ENCODE assay signal across 8 mouse cellular contexts in the genomic region with DNA sequence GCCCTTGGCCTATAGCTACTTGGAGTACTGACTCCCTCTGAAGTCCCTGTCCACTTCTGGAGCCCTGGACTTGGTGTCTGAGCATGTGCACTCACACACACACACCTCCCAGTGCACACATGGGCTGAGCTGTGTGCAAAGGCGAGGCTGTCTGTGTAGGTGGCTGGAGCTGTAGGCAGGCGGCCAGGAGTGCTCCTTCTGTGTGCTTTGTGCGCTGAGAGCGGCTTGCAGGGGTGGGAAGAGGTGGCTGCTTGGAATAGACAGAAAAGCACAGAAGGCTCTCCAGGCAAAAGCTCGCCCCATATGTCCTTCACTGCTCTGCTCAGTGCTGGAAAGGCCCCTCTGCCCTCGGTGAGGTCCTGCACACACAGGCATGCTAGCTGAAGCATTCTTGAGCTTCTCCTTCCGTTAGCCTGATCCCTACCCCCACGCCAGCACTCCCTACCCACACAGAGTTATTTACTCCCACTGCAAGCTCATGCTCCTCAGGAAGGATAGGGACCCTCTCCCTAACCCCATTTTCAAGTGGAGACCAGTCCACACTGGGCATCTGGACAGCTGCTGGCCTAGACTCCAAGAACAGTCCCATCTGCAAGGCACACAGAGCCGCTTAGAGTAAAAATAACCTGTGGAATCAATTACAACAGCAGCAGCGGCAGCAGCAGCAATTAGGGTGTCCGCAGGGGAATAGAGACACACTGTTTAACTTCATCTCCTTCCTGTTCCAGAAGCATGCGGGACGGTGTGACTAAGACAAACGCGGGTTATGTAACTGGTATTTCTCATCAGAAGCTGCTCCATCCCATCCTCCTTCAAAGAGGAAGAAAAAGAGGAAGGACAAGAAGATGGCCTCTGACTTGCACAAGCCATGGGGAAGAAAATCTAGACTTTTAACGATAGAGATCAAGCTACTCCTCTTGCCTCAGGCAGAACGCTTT. TPM values are rescaled to one million over a fixed set of nuclear protein-coding genes. Genes with fewer than 3 reads are reported as not detected.
A peak's percentile ranks its signal among the peaks of the same experiment; 100 is the strongest.
DNase-seq lines count a peak whose midpoint lies in the region; ATAC-seq and TF ChIP-seq lines count a peak whose summit lies in the region.

No protein-coding gene starts in this region.

- no peaks in the 10 kb centered on the region for H3K9me3 ChIP-seq in heart, embryonic 10.5 days
- no peaks in the 10 kb centered on the region for H3K9me3 ChIP-seq in lung, embryonic 14.5 days (ENCODE audit: low read depth, low read length)
- H3K9me3 ChIP-seq in stomach, embryonic 14.5 days (ENCODE audit: control insufficient read depth, low read depth, low read length), result no peaks in the 10 kb centered on the region

- ATAC-seq in lung, embryonic 14.5 days (ENCODE audit: insufficient read depth), result peak; percentile 66; the same call in 1 of the 2 replicates
- ATAC-seq in stomach, embryonic 14.5 days (ENCODE audit: insufficient number of reproducible peaks, insufficient read depth, low FRiP score, low read depth), result peak; percentile 43; the same call in 1 of the 2 replicates
- ATAC-seq in erythroblast, adult 5-6 weeks (replicated peaks; ENCODE audit: low FRiP score, poor library complexity, severe bottlenecking), result no peak

- 0 out of 2 replicates have a peak overlapping the region, but pooled peaks have one; percentile 8 for H3K27ac ChIP-seq in brown adipose tissue, adult 24 weeks (replicated peaks; ENCODE audit: low read depth, low read length)
- peak overlapping the region; percentile 83 for H3K27ac ChIP-seq in heart, embryonic 10.5 days
- peak overlapping the region; percentile 64; the same call in 1 of the 2 replicates for H3K27ac ChIP-seq in lung, embryonic 14.5 days (ENCODE audit: low read depth)
- peak overlapping the region; percentile 78 for H3K27ac ChIP-seq in stomach, embryonic 14.5 days (ENCODE audit: low read length)

- no peaks in the 10 kb centered on the region for H3K36me3 ChIP-seq in heart, embryonic 10.5 days
- H3K36me3 ChIP-seq in lung, embryonic 14.5 days (ENCODE audit: insufficient read depth), result no peaks in the 10 kb centered on the region
- no peaks in the 10 kb centered on the region for H3K36me3 ChIP-seq in stomach, embryonic 14.5 days (ENCODE audit: control insufficient read depth, insufficient read depth, low read length)

- no peak overlapping the region for H3K4me2 ChIP-seq in lung, embryonic 14.5 days
- H3K4me2 ChIP-seq in stomach, embryonic 14.5 days (replicated peaks; ENCODE audit: low read depth, low read length), result no peak overlapping the region

- H3K4me3 ChIP-seq in brown adipose tissue, adult 24 weeks (ENCODE audit: insufficient read depth, low read depth, low read length), result no peak overlapping the region
- 0 out of 2 replicates have a peak overlapping the region, but pooled peaks have one; percentile 19 for H3K4me3 ChIP-seq in heart, embryonic 10.5 days
- H3K4me3 ChIP-seq in lung, embryonic 14.5 days (ENCODE audit: low read depth, low read length), result no peak overlapping the region
- no peak overlapping the region for H3K4me3 ChIP-seq in stomach, embryonic 14.5 days (ENCODE audit: low read depth, low read length)

- WGBS in heart, embryonic 10.5 days, result 41% methylated on average over 17 of the region's 17 CpGs
- 18% methylated on average over 17 of the region's 17 CpGs for WGBS in lung, embryonic 14.5 days
- WGBS in stomach, embryonic 14.5 days, result 13% methylated on average over 17 of the region's 17 CpGs

- peaks cover 11% of the 10 kb centered on the region for H3K4me1 ChIP-seq in brown adipose tissue, adult 24 weeks (ENCODE audit: control insufficient read depth, insufficient read depth, insufficient read length, low read length)
- peaks cover 54% of the 10 kb centered on the region for H3K4me1 ChIP-seq in heart, embryonic 10.5 days
- H3K4me1 ChIP-seq in lung, embryonic 14.5 days (ENCODE audit: insufficient read depth), result peaks cover 28% of the 10 kb centered on the region
- peaks cover 34% of the 10 kb centered on the region for H3K4me1 ChIP-seq in stomach, embryonic 14.5 days (ENCODE audit: control insufficient read depth, insufficient read depth, low read length)

- peak; percentile 48 to 68 for DNase-seq in cerebellum, postnatal 10 days
- no peak for DNase-seq in cerebellum, adult 9-10 months
- no peak for DNase-seq in heart, embryonic 10.5 days (ENCODE audit: low spot score)
- peak; percentile 64 to 71 for DNase-seq in layer of hippocampus, postnatal 10 days (ENCODE audit: low spot score in 2 of 2)
- peak; percentile 64 for DNase-seq in lung, embryonic 14.5 days

- no peak for TF ChIP-seq CTCF in lung, embryonic 14.5 days (IDR thresholded peaks at IDR 0.05; ENCODE audit: low read depth)

- H3K9ac ChIP-seq in lung, embryonic 14.5 days, result peak overlapping the region; percentile 3; the same call in 1 of the 2 replicates
- H3K9ac ChIP-seq in stomach, embryonic 14.5 days (replicated peaks; ENCODE audit: low read depth, low read length), result no peak overlapping the region

- H3K27me3 ChIP-seq in heart, embryonic 10.5 days (ENCODE audit: insufficient read depth, poor library complexity, severe bottlenecking), result no peaks in the 10 kb centered on the region
- no peaks in the 10 kb centered on the region for H3K27me3 ChIP-seq in lung, embryonic 14.5 days (ENCODE audit: insufficient read depth, low read length)
- H3K27me3 ChIP-seq in stomach, embryonic 14.5 days (ENCODE audit: control insufficient read depth, insufficient read depth, low read length), result no peaks in the 10 kb centered on the region

RNA-seq across cellular contexts. Expression of a gene that starts 22.4 kb away (rescaled TPM):
- polyA plus RNA-seq in brown adipose tissue, adult 24 weeks (2012; ENCODE audit: insufficient read depth, insufficient read length, missing spikeins), result 6.3 and 10.3 TPM in 2 replicates
- 15.2 and 20.0 TPM in 2 replicates for polyA plus RNA-seq in heart, embryonic 10.5 days (2016; fragmentation: Nextera tagmentation; extraction: Ambion mirVana)
- total RNA-seq in layer of hippocampus, postnatal 10 days (2021), result 10 to 100 TPM; 12.2 to 14.2 TPM
- 16.1 and 16.4 TPM in 2 replicates for polyA plus RNA-seq in lung, embryonic 14.5 days (2014; fragmentation: Nextera tagmentation; extraction: Ambion mirVana)
- polyA plus RNA-seq in stomach, embryonic 14.5 days (2014; fragmentation: Nextera tagmentation; extraction: Ambion mirVana), result 16.5 and 17.3 TPM in 2 replicates
- total RNA-seq in erythroblast, adult 5-6 weeks (2015; ENCODE audit: low replicate concordance), result 3.5 and 14.6 TPM in 2 replicates
- total RNA-seq in erythroblast, adult 5-6 weeks (2017; ENCODE audit: low replicate concordance), result 2.7 and 2.8 TPM in 2 replicates

Comparison
In these comparisons a context has a peak if more than half of its experiments do, and no peak if none do; other contexts are left out.
1. DNase-seq: peak in cerebellum, postnatal 10 days (2 of 2), layer of hippocampus, postnatal 10 days (2 of 2) and lung, embryonic 14.5 days (single experiment); none in cerebellum, adult 9-10 months (single experiment) and heart, embryonic 10.5 days (single experiment).
2. H3K27ac ChIP-seq: peak in every context shown above with its lines; median percentile 83 in heart, embryonic 10.5 days; 78 in stomach, embryonic 14.5 days; 64 in lung, embryonic 14.5 days; 8 in brown adipose tissue, adult 24 weeks.